Mouse (Mus musculus) C2C12 (cell line): ENCODE measurements around the gene Zfp113. TPM values are rescaled to one million over a fixed set of nuclear protein-coding genes. Genes with fewer than 3 reads are reported as not detected.

ENCODE experiments used
- H3K27me3 ChIP-seq: one replicate; pipeline ENCODE4 v1.6.1; 2011; ENCODE audit not compliant: control insufficient read depth, insufficient read depth, insufficient read length
- H3K36me3 ChIP-seq: one replicate; pipeline ENCODE4 v1.6.1; 2011; ENCODE audit not compliant: control insufficient read depth, insufficient read depth
- H3K4me3 ChIP-seq: one replicate; pipeline ENCODE4 v1.5.1; 2011; ENCODE audit warnings: mild to moderate bottlenecking, control low read depth; ENCODE audit not compliant: poor library complexity, insufficient read depth, severe bottlenecking
- H3K79me2 ChIP-seq: one replicate; pipeline ENCODE4 v1.6.1; 2011; ENCODE audit not compliant: control insufficient read depth, insufficient read depth
- H3K79me3 ChIP-seq: one replicate; pipeline ENCODE4 v1.6.1; 2011; ENCODE audit warnings: low read depth, control low read depth
- H3ac ChIP-seq: one replicate; pipeline ENCODE3; 2011; ENCODE audit warnings: low read depth; ENCODE audit not compliant: control insufficient read depth, insufficient read length
- CEBPB ChIP-seq: IDR thresholded peaks from one replicate; pipeline ENCODE4 v1.6.1; 2011; ENCODE audit warnings: low read depth, mild to moderate bottlenecking, control low read depth, moderate library complexity
- CTCF ChIP-seq: IDR thresholded peaks from one replicate; pipeline ENCODE4 v1.5.1; 2011; ENCODE audit not compliant: control insufficient read depth, insufficient read depth, insufficient read length
- FOSL1 ChIP-seq: IDR thresholded peaks from one replicate; pipeline ENCODE4 v1.8.0; 2011; ENCODE audit warnings: mild to moderate bottlenecking, low read length; ENCODE audit not compliant: poor library complexity, insufficient read depth, severe bottlenecking
- MAX ChIP-seq: IDR thresholded peaks from one replicate; pipeline ENCODE4 v1.6.1; 2011; ENCODE audit warnings: mild to moderate bottlenecking, control low read depth
- MYOD1 ChIP-seq: IDR thresholded peaks from one replicate; pipeline ENCODE4 v1.6.1; 2011; ENCODE audit warnings: low read depth; ENCODE audit not compliant: control insufficient read depth, insufficient read length
- MYOG ChIP-seq: IDR thresholded peaks from one replicate; pipeline ENCODE4 v1.6.1; 2011; ENCODE audit not compliant: control insufficient read depth, insufficient read length; ENCODE audit errors: extremely low read depth
- USF1 ChIP-seq: IDR thresholded peaks from one replicate; pipeline ENCODE4 v1.6.1; 2011; ENCODE audit warnings: low read depth, mild to moderate bottlenecking, control low read depth, moderate library complexity
- long read RNA-seq, 2 experiments: library from polyadenylated mRNA; unstranded; transcript quantifications; one replicate each; pipeline ENCODE4 v2.0.0; 2019 to 2020
- polyA plus RNA-seq: library from polyadenylated mRNA; unstranded; fragments of >200 nt; fragmentation: generic; extraction: Trizol; gene quantifications from one replicate; pipeline ENCODE4 v1.2.1, GENCODE M21; 2012; ENCODE audit warnings: missing spikeins

Zfp113 gene
- 1.9 TPM for polyA plus RNA-seq
- long read RNA-seq, experiment 1, full-length matches to known transcripts: 8 of 10 reads
- long read RNA-seq, experiment 1, partial matches to known transcripts: 1 of 10 reads
- long read RNA-seq, experiment 1, other reads (novel, unspliced or antisense): 1 of 10 reads
- long read RNA-seq, experiment 2, full-length matches to known transcripts: 41 of 55 reads
- long read RNA-seq, experiment 2, partial matches to known transcripts: 0 of 55 reads
- long read RNA-seq, experiment 2, other reads (novel, unspliced or antisense): 14 of 55 reads

GRCm38 (mm10) chr5:138155443-138155976 is at the start of gene Zfp113:
Gene Zfp113, minus strand, starts transcription at chr5:138155744.
- TF ChIP-seq USF1: no peak
- peak; percentile 70 for TF ChIP-seq CTCF

GRCm38 (mm10) chr5:138202086-138202485 is 46.5 kb upstream of the Zfp113 start:
- no peak overlapping the region for H3ac ChIP-seq
- H3K4me3 ChIP-seq: no peak overlapping the region
- no peaks in the 10 kb centered on the region for H3K79me2 ChIP-seq
- TF ChIP-seq MAX (no peak), MYOD1 (no peak)
- no peaks in the 10 kb centered on the region for H3K27me3 ChIP-seq
- no peaks in the 10 kb centered on the region for H3K79me3 ChIP-seq
- no peaks in the 10 kb centered on the region for H3K36me3 ChIP-seq

More at GRCm38 (mm10) chr5:138155443-138155976, at the start of gene Zfp113:
- Histone ChIP-seq H3K79me3 (peaks cover 18% of the 10 kb centered on the region), H3ac (peak within 1 kb of the TSS; percentile 76), H3K4me3 (peak within 1 kb of the TSS; percentile 74), H3K36me3 (peaks cover 23% of the 10 kb centered on the region), H3K27me3 (no peaks in the 10 kb centered on the region), H3K79me2 (peaks cover 18% of the 10 kb centered on the region)

- no peak for TF ChIP-seq CTCF
- no peak for TF ChIP-seq MYOD1
- no peak for TF ChIP-seq MAX
- no peak for TF ChIP-seq FOSL1
- no peak for TF ChIP-seq USF1
- TF ChIP-seq CEBPB: no peak
- no peak for TF ChIP-seq MYOG
- Histone ChIP-seq H3ac (no peak overlapping the region), H3K4me3 (no peak overlapping the region)
These were observed 44.0 kb upstream of the Zfp113 start for GRCm38 (mm10) chr5:138199576-138199975.

GRCm38 (mm10) chr5:138195463-138195862 is 39.9 kb upstream of the Zfp113 start:
- H3K4me3 ChIP-seq: no peak overlapping the region
- no peaks in the 10 kb centered on the region for H3K27me3 ChIP-seq
- peaks cover 14% of the 10 kb centered on the region for H3K36me3 ChIP-seq
- H3K79me3 ChIP-seq: no peaks in the 10 kb centered on the region
- H3K79me2 ChIP-seq: no peaks in the 10 kb centered on the region
- H3ac ChIP-seq: no peak overlapping the region
- no peak for TF ChIP-seq CEBPB
- TF ChIP-seq MYOG: no peak

More at GRCm38 (mm10) chr5:138199576-138199975, 44.0 kb upstream of the Zfp113 start:
- H3K27me3 ChIP-seq: no peaks in the 10 kb centered on the region
- H3K79me3 ChIP-seq: no peaks in the 10 kb centered on the region
- no peaks in the 10 kb centered on the region for H3K79me2 ChIP-seq
- H3K36me3 ChIP-seq: no peaks in the 10 kb centered on the region

- peak overlapping the region; percentile 26 for H3K4me3 ChIP-seq
- H3K27me3 ChIP-seq: no peaks in the 10 kb centered on the region
- H3ac ChIP-seq: peak overlapping the region; percentile 92
- H3K79me2 ChIP-seq: no peaks in the 10 kb centered on the region
- TF ChIP-seq CEBPB (no peak), USF1 (no peak), MYOG (no peak), MYOD1 (no peak), FOSL1 (no peak), MAX (no peak), CTCF (no peak)
- peaks cover 14% of the 10 kb centered on the region for H3K36me3 ChIP-seq
- no peaks in the 10 kb centered on the region for H3K79me3 ChIP-seq
These were observed 39.3 kb upstream of the Zfp113 start for GRCm38 (mm10) chr5:138194755-138195345.
